Mouse (Mus musculus): ENCODE results near the gene Ptpn3.
"Not testable (repeated sequence)": the region's sequence is repeated elsewhere in the genome, so short reads cannot be mapped to it uniquely, and the experiment has no call there.

Gene Ptpn3

DNA sequence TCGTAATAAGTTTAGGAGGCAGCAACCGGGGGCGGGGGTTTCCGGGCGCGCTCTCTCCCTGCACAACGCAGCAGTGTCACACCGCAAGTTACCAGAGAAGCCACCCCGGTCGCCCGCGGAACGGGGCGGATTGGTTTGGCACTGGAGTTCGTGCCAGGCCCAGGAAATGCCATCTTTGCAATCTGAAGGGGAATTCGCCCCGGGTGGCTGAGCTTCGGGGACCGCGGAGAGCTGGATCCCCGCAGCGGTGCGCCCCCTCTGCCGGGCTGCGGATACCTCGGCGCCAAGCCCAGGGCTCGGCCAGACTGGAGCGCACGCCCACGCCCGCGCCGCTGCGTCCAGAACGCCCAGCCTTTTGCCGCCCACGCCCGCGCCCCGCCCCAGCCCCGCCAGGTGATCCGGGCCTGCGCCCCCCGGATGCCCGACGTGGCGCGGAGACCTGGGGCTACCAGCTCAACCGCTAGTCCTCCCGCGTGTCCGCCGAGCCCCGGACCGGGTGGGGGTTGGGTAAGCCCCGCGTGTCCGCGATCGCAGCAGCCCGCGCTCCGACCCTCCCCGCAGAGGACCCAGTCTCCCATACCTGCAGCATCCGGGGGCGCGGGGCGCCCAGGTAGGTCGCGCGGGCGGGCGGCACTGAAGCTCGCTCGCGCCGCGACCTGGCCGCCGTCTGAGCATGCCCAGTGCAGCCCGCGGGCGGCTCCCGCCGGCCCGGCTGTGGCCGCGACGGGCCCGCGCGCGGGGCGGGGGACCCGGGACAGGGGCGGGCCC is 1.8 kb downstream of the Ptpn3 start:
- peak; percentile 49 to 53 for DNase-seq (ENCODE audit: low spot score in 2 of 2)

DNA sequence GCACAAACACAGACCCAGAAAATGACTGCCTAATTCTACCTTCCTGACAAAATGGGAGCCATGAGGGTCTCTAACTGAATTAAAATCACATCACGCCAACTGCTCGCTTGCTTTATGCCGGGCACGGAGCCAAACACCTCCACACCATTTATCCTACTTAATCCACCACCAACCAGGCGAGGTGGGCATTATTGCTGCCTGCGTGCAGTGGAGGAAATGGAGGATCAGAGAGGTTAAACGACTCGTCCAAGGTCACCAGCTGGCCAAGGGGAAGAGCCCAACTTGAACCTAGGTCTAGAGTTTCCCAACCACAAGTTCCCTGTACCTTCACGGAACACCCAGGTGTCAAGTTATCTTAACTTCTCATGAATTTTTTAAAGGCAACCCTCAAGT is 2.3 kb downstream of the Ptpn3 start:
- peak in 1 of 2 experiments; percentile 18 for DNase-seq (ENCODE audit: low spot score in 2 of 2)

DNA sequence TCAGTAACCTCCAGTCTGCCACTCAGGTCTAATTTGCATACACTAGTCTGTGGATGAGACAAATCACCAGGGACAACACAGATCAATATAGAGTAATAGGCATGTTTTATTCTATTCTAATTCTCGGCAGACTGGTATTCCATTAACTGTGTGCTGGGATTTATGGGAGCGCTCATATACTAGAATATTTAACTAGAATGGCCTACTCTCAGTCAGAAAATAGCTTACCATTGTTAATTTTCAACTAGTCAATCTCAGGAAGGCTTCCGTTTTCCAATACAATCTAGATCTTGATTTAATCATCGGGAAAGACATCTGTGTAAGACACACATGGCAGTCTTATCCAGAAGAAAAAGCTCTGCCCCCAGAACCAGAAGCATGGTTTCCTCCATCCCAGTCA is 3.5 kb downstream of the Ptpn3 start:
- no peak for DNase-seq (ENCODE audit: low spot score in 2 of 2)

DNA sequence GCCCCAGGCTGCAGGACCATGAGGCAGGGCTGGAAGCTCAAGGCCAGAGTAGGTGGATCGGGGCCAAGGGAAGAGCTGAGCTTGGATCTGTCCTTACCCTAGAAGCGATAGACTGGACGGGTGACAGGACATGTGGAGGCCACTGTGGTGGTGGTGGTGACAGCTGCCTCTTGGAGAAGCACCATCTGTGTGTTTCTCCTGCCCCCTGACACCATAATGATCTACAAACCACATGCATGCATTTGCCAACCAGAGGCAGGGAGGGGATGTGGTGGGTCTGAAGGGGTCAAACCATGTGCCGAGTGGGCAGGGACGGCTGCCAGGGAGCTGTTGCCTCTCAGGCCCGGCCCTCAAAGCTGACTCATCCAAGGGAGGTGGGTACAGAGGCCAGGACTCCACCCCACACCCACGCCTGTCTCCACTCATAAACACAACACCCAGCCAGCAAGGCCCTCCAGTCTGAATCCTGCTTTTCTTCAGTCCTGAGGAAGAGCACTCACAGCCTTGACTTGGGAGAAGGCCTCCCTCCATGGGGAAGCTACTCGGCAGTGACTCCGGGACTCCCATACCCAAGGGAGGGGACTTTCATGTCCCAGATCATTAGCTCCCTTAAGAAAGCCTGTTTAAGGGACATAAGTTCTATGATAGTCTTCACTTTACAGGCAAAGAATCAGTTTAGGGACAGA is 6.5 kb downstream of the Ptpn3 start:
- DNase-seq (ENCODE audit: low spot score in 2 of 2) = no peak

DNA sequence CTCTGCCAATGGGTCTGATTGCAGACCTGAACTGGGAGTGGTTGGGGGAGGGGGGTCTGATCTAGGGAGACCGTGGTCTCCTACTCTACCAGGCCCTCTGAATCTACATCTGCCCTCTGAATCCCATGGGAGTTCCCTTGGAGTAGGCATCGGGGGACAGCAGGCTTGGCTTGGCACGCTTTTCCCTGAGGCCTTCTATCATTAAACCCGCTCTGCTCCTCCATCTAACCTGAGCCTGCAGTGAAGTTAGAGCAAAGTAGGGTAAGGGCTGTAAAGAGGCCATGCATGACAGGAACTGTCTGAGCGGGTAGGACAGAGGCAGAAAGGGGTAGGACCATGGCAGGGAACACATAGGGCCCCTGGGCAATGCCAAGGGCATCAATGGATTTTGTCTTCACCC is 9.0 kb downstream of the Ptpn3 start:
- no peak for DNase-seq (ENCODE audit: low spot score in 2 of 2)

DNA sequence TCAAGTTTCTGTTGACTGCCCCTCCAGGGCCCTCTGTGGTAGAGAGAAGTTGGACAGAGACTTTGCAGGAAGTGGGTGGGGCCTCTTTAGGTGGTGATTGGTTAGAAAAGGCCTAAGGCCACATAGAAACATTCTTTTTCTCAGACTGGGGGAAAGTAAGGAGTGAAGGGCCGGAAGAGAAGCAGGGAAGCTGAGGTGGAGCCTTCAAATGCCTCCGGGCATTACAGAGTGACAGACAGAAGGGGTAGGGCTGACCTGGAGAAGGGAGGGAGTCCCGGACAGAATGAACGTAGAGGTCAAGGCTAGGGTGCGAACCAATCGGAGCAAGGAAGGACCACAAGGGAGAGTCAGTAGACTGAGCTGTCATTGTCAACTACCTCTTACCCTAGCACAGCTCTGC is 11.6 kb downstream of the Ptpn3 start:
- DNase-seq (ENCODE audit: low spot score in 2 of 2) = no peak

DNA sequence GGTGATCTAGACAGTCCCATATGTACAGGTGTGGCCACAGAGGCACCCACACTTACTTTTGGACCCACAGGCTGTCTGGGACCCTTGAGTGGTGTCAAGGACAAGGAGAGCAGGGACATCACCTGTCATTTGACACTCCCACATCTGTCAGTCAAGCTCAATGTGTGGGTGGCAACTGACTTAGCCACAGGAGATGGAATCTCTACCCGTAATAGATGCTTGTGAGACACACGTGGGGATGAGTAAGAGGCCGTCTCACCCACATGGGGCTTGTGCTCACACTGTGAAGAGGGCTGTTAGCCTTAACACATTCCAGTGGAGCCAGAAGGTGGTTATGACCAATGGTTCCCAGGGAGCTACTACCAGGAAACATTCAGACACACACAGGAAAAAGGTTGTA is 13.8 kb downstream of the Ptpn3 start:
- DNase-seq (ENCODE audit: low spot score in 2 of 2) = no peak

DNA sequence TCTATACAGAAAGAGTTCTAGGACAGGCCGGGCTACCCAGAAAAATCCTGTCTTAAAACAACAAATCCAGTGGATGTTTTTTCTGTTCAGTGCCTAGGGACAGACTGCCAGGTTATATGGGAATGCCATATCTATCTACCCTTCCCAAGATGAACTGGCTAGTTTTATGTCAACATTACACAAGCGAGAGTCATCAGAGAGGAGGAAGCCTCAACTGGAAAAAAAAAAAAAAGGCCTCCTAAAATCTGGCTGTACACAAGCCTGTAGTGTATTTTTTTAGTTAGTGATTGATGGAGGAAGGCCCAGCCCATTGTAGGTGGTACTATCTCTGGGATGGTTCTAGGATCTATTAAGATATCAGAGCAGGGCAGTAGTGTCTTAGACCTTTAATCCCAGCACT is 16.4 kb downstream of the Ptpn3 start:
- DNase-seq (ENCODE audit: low spot score in 2 of 2) = no peak

DNA sequence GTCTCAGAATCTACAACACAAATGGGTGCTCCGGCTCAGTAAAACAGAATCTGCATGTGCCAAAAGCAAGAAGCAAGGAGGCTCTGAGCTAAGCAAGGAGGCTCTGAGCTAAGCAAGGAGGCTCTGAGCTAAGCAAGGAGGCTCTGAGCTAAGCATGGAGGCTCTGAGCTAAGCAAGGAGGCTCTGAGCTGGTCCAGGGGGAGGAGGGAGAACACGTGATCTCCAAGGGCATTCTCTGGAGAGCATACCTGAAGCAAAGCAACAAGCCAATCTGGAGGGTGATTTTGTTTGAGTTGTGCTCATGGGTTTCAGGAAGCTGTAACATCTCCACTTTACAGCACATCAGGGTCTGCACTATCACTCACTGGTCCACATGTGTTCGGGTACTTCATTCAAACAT is 18.4 kb downstream of the Ptpn3 start:
- no peak for DNase-seq (ENCODE audit: low spot score in 2 of 2)

DNA sequence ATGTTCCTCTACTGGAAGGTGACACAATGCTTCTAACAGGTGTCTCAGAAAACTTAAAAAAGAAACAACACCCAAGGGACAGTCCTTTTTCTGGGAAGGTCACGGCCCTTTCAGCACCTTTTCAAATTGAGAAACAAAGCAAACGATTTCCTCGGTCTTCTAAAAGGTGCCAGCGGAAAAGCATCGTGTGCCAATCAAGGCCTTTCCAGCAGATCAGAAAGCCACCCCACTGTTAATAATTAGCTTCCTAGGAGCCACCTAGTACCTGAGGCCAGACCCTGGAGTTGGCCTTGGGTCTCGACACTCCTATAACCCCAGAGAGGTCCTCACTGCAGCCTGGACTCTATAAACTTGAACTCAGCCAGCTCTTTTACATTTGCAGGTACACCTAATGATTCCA is 19.0 kb downstream of the Ptpn3 start:
- DNase-seq (ENCODE audit: low spot score in 2 of 2) = no peak

DNA sequence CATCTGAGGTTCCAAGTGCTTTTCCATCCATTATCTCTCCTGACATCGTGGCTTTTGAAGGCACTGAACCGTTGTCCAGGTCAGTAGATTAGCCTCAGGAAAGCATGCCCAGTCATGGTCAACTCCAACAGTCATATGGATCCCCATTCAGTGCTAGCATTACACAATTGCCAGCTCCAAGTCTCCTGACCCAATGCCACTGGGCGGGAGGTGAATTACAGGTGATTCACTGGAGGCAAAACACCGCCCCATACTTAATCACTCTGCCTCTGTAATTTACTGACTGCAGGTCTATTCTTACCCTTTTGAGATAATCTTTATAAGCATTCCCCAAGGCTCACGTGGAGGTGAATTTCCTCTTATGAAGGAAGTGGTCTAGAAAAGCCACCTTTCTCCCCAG is 19.5 kb downstream of the Ptpn3 start:
- no peak for DNase-seq (ENCODE audit: low spot score in 2 of 2)

DNA sequence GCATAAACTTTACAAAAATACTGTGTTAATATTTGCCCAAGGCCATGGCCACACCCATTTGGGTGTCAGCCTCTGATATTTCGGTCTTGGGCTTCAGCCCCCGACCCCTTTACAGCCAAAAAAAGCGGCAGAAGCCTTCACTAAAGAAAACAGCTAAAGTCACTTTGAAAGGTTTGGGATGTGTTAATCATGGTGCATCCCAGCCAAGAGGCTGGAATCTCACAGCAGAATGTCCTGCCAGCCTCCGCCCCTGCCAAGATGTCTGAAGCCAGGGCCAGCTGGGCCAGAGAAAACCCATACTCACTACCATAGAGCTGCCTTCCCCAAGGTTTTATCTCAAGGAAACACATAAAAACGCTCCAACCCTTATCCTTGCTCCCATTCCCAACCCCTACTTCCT is 20.7 kb downstream of the Ptpn3 start:
- DNase-seq (ENCODE audit: low spot score in 2 of 2) = no peak

DNA sequence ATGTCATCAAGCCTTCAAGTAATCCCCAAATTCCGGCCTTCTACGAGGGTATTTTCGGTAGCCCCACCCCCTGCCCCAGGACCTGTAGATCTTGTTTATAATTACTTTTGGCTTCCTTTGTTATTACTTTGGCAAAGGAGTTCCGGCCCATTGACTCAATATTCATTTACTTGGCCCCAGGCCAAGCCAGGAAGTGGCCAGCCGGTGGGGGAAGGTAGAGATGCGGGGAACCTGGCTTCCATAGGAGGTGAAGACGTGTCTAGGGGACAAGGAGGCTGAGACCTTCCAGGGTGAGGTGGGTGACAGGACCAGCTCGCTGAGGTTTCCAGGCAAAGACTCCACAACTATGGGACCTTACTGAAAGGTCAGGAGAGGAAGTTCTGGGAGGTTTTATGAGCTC is 22.4 kb downstream of the Ptpn3 start:
- no peak for DNase-seq (ENCODE audit: low spot score in 2 of 2)

DNA sequence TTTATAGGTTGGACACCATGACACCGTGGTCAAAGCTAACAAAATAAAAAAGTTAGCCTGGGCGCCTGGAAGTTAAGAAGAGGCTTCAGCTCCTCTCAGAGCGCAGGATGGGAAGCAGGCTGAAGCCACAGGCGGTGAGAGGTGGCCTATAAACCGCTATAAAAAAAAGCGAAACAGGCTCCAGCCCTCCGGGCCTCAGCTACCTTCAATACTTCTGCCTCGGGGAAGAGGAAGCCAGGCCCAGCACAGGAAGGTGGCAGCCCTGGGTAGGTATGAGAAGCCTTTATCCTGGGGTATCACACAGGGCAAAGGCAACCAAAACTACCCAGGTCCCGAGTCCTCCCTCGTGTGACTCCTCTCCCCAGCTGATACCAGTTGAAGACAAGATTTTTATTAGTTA is 22.8 kb downstream of the Ptpn3 start:
- no peak for DNase-seq (ENCODE audit: low spot score in 2 of 2)

DNA sequence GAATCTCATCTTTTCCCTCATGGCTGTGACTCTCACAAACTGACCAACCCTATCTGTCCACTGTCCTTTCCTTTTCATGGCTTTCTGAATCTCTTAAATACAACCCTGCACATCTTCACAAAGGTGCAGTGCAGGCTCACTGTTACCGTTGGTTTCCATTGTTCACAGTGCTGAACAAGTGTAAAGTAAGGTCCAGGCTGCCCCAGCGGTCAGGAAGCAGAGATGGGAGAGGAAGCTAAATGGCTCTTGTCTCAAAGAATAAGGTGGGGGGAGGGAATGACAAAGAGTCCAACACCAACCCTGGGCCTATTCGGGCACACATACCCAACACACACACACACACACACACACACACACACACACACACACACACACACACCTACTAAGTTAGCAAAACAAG is 24.0 kb downstream of the Ptpn3 start:
- DNase-seq (ENCODE audit: low spot score in 2 of 2) = no peak

DNA sequence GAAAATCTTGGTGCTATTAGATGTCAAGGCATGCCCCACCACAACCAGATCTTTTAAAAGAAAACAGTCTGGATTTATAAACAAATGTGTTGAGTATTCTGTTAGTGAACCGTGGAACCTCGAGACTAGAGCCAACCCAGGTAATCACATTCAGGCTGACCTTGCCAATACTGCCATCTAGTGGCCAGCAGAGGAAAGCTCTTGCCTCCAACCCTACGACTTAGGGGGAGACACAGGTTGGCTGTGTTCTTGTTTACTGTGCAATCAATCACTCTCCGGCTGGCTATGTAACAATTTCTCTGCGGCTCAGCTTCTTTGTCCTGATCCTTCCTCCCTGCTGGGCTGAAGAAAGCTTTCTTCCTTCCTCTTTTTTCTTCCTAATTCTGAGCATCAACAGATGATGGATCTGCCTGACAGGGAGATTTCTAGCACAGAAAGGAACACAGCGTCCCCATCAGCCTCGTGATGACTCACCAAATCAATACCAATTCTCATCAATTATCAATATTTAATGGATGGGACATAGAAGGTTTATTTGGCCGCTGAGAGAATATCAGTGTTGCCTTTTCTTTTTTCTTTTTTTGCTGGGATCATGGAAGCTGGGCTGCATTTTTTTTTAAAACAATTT is 26.4 kb downstream of the Ptpn3 start:
- DNase-seq (ENCODE audit: low spot score in 2 of 2) = peak in 1 of 2 experiments; percentile 57

DNA sequence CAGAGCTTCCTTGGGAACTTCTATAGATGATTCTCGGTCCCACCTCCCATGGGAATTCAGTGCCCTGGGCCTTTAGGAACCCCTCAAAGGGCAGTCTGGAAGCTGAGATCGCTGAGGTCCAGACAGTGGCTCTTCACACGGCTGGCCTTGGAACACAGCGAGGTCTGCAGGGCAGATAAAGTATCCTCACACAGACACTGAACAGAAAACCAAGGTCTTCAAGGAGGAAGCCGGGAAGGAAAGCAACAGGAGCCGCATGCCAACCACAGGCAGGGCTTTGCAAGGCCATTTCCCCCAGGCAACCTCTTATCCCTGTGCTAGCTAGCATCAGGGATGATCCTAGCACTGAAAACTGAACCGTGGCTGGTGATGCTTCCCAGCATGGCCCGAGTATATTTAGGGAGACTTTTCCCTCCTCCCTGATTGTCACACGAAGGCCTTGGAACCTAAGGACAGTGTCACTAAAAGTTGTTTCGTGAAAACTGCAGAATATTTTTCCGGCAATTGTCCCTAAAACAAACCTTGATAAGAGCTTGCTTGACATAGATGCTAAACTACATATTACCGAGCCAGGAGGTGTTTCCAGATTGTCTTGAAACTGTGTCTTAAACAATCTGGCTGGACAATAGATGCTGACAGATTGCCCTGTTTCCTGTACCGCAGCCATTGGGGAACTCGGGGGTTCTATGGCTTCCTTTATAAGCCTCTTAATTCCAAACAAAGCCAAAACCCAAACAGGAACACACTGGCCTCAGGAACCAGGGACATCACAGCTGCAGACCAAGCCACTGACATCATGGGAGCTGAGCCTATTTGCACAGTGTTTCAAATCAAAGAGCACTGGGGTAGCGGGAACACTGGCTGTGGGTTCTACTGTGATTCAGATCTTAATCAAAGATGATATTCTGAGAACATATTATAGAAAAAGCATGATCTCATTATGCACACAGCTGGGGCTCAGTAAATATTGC is 27.8 kb downstream of the Ptpn3 start:
- no peak for DNase-seq (ENCODE audit: low spot score in 2 of 2)

DNA sequence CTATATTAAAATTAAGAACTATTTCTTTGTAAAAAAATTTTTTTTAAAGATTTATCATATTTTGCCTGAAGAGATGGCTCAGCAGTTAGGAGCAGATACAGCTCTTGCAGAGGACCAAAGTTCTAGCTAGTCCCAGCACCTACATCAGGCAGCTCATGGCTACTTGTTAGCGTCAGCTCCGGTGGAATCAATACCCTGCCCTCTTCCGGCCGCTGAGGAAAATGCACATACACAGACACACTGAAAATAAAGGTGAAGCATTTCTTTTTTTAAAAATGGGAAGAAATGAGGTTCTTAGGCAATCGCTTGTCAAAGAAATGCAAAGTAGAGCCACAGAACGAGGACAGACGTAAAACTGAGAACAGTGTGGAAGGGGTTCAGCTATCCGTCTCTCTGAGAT is 30.6 kb downstream of the Ptpn3 start:
- no peak for DNase-seq (ENCODE audit: low spot score in 2 of 2)

DNA sequence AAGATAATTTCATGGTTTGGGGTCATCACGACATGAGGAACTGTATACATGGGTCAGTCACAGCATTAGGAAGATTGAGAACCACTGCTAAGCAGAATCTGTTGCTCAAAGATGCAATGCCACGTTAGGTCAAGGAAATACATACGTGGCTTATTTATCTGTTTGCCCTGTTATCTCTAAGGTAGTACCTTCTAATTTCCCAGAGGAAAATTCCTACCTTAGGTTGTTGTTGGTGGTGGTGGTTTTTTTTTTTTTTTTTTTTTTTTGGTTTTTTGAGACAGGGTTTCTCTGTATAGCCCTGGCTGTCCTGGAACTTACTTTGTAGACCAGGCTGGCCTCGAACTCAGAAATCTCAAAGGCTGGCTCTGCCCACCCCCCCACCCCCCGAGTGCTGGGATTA is 31.1 kb downstream of the Ptpn3 start:
- not testable (repeated sequence) for DNase-seq (ENCODE audit: low spot score in 2 of 2)

DNA sequence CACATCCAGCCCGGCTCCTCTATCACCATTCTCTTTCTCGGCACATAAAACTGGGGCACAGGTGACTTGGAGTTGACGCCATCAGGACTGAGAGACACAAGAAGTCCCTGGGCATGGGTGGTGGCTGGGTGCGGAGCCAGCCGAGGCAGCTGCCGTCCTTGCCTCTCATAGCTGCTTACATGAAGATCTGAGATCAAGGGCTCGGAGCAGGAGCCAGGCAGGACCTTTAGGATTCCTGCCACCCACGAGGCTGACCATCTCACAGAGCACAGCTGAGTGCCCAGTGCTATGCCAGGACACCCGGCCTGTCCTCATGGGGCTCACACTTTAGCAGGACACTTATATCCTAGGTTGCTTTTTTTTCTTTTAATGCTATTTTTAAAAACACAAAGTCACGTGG is 32.3 kb downstream of the Ptpn3 start:
- no peak for DNase-seq (ENCODE audit: low spot score in 2 of 2)

DNA sequence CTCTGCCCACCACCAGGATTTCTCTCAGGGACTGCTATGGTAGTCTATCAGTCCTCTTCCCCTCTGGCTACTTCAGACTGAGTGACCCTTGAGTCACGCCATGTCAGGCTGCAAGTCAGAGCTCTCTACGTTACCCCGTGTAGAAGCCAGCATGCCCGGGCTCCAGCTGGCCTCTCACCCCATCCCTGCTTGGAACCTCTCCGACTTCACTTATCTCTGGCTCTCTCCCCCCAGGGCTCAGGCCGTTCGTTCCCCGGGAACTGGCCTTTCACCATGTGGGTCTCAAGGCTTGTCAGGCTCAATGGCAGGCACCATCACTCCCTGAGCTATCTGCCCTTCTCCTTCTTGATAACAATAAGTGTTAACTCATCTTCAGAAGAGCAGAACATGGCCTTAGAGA is 33.3 kb downstream of the Ptpn3 start:
- no peak for DNase-seq (ENCODE audit: low spot score in 2 of 2)

DNA sequence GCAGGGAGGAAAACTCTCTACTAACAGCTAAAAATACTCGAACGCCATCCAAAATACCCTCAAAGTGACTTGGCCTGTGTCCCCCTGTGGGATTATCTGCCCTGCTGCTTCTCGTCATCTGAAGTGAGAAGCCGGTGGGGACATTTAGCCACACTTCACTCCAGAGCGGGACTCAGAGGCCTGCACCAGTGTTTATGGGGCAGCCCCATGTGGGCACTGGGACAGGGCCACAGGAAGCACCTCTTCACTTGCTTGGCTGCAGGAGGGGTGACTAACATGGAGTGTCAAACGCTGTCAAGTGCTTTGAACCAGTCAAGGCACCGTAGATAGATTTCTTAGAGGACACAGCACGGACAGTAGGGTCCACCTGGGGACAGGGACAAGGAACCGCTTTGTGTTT is 35.2 kb downstream of the Ptpn3 start:
- DNase-seq (ENCODE audit: low spot score in 2 of 2) = no peak
